Mouse (Mus musculus) stomach, postnatal 0 days (tissue): ENCODE data around the gene BC107364.

Experiments
- CTCF ChIP-seq: IDR thresholded peaks from 2 replicates; pipeline ENCODE4 v1.5.1; 2016; ENCODE audit warnings: antibody characterized with exemption, low read depth, mild to moderate bottlenecking, moderate library complexity
- EP300 ChIP-seq: optimal IDR thresholded peaks from 2 replicates; pipeline ENCODE3; 2016; ENCODE audit warnings: antibody characterized with exemption

- TF ChIP-seq CTCF: peak; percentile 49
- no peak for TF ChIP-seq EP300
Measured at GRCm38 (mm10) chr3:96410966-96411365, 41.1 kb downstream of the BC107364 start.
